Mouse (Mus musculus) adrenal gland, postnatal 4 days (tissue): ENCODE results near the gene Osgin1. TPM values are rescaled to one million over a fixed set of nuclear protein-coding genes. Genes with fewer than 3 reads are reported as not detected.

Experiments
- DNase-seq, 2 experiments: peaks; one replicate each; pipeline ENCODE4 v3.0.0; 2021 to 2022; ENCODE audit warnings: low spot score in 2 of 2, mixed read lengths in 2 of 2
- total RNA-seq, 2 experiments: library from RNA; stranded (reverse); gene quantifications; 2 replicates each; pipeline ENCODE4 v1.2.3; 2021

Gene Osgin1
- total RNA-seq, 2 experiments from 2014 or later = 46.6 to 90.7 TPM

DNA sequence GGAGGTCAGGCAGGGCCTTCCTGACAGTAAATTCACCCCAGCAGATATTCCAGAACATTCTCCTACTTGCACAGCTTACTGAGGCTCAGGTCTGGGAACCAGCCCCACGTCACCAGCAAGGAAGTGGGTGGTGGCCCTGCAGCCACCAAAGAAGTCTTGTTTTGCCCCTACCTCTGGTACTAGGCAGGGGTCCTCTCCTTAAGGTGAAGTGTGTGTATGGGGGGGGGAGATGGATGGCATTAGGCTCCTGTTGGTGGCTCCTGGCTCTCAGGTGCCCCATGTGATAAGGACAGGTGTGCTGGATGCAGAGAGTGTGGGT, 7.0 kb downstream of the Osgin1 start:
- no peak for DNase-seq

DNA sequence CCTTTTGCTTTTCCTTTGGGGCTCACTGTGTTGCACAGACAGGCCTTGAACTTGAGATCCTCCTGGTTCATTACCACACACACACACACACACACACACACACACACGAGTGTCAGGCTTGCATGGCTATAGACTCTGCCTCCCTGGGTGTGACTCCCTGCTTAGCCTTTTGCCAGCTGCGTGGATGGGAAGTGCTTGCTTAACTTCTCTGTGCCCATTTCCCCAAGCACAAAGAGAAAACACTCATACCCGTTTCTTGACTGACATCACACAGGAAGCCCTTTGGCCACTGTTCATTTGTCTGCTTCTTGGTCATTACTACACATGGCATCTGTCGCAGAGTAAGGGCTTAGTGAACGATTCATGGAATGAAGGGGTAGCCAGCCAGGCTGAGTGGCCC, 8.1 kb downstream of the Osgin1 start:
- DNase-seq = no peak

DNA sequence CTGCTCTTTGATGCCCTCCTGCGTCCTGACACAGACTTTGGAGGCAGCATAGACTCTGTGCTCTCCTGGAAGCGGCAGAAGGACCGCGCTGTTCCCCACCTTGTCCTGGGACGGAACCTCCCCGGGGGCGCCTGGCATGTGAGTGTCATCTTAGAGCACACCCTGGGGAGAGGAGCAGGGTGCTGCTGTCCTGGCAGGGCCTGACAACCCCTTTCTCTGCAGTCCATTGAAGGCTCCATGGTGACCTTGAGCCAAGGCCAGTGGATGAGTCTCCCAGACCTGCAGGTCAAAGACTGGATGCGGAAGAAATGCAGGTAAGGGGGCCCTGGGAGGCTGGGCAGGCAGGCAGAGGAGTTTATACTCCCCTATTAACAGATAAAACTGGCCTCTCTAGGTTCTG, 9.0 kb downstream of the Osgin1 start:
- no peak for DNase-seq

DNA sequence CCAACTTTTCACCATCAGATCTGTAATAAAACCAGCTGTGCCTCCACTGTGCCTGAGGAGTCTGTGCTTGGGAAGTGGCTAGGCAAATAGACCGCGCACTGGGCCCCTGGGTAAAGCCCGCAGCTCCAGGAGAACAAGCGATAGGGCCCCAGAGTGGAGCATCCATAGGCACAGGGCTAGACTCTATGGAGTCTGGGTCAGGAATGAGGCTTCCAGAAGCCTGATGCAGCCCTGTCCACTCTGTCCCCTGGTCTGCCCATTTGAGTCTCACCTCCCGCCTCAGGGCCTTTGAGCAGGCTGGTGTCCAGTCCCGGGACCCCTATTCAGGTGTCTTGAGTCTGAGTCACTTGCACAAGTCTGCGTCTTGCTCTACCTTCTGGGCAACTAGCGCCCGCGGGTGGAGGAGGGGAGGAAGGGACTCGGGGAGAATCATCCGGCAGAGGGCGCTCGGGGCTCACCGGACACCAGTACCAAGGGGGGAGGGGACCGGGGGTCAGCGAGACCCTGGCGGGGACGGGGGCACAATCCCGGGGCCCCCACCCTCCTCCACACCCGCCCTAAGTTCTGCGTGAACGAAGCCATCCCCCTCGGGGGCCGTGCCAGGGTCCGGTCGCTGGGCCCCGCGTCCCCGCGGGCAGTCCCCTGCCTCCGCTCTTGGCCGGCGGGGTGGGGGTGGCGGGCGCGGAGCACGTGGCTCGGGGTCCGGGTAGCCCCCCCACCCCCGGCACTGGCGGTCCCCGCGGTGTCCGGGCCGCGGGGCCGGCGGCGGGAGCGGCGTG, 12.5 kb downstream of the Osgin1 start, which contains the start of gene Necab2:
Gene Necab2, plus strand, starts transcription at position 509 of the 779 bp plus-strand sequence.
- peak; percentile 84 to 87 for DNase-seq

DNA sequence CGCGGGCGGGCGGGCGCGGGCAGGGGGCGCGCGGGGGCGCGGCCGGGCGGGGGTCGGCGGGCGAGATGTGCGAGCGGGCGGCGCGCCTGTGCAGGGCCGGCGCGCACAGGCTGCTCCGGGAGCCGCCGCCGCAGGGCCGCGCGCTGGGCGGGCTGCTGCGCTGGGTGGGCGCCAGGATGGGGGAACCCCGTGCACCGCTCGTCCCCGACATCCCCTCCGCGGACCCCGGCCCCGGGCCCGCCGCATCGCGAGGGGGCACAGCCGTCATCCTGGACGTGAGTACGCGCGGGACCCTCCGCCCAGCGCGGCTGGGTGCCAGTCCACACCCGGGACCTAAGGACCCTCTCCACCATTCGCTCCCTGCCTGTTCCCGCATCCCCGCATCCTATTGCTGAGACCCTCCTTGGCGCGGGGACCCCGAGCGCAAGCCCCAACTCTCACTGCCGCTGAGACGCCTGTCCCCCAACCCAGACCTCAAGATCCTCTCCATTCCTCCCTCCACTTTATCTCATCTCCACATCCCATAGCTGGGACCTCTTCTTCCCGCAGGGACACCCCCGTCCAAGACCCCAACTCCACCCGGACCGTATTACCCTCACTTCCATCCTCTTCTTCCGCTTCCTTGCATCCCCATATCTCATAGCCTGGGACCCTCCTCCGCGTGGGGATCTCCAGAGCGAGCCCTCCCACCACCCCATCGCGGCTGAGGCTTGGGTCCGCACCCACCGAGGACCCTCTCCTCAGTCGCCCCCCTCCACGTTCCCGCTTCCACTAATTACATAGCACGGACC, 13.3 kb downstream of the Osgin1 start:
- DNase-seq = no peak

DNA sequence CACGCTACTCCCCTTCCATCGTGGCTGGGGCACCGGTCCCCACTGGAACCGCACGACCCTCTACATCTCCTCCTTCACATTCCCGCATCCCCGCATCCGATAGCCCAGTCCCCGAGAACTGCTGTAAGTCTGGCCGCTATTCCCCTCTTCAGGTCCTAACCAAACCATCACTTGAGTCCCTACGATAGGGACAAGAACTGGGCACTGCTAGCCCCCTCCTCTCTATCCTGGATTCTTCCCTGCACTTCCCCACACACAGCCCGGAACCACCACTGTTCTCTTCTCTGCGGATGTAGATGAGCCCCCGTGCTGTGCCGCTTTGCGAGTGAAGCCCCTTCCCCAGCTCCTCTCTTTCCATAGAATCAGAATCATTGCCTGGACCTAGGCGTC, 13.9 kb downstream of the Osgin1 start:
- no peak for DNase-seq

DNA sequence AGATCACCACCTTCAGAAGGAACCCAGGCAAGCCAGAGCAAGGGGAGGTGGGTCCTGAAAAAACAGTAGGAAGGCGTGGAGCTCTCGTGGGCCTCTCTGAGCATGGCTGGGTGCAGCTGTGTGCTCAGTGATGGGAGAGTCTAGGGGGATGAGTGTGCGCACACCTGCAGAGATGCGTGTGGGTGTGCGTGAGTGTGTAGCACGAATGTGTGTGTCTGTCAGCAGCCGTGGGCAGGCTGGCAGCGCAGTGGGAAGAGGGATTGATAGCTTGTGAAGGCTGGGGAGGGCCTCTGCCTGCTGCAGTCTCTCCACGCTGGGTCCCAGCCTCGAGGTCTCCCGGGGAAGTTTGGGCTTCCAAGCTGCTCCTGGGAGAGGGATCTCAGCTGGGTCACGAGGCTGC, 15.7 kb downstream of the Osgin1 start:
- DNase-seq = no peak

DNA sequence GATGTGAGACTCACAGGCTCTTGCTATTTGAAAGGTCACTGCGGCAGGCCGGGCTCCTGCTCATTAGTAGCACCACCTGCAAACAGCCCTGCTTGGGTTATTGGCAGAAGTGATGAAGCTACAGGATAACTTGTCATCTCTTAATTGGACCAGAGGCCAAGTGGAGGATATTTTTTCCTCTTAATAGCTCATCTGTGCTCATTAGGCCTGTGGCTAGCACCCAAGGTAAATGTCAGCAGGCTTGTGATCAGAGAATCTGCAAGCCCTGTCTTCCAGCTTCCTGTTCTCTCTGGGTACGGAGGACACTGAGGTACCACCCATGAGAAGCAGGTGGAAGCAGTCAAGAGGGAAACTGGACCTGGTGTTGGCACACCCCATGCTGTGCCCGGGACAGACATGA, 17.2 kb downstream of the Osgin1 start:
- no peak for DNase-seq

DNA sequence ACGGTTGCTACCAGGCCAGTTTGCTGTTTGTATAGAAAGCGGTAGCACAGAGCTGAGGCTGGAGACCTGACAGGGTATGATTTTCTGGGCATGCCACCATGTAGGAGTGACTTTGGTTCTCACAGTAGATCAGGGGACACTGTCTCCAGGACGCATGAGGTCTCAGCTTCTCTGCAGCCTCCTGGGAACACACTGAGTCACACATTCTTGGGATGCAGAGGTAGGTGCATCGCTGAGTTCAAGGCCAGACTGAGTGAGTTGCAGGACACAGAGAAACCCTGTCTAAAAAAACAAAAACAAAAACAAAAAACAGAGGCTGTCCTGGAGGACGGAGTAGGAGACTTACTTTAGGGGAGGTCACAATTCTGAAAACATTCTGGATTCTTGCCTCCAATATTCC, 19.0 kb downstream of the Osgin1 start:
- DNase-seq = no peak

DNA sequence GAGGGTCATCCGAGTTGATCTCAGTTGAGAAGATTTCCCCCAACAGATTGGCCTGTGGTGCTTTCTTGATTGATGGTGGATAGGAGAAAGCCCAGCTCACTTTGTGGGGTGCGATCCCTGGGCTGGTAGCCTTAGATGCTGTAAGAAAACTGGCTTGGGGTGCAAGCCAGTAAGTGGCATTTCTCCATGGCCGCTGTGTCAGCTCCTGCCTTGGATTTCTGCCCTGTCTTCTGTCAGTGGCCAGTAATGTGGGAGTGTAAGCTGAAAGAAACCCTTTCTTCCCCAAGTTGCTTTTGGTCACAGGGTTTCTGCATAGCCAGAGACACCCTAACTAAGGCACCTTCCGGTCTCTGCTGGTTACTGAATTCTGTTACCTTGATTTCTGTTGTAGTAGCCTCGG, 22.1 kb downstream of the Osgin1 start:
- DNase-seq = no peak

DNA sequence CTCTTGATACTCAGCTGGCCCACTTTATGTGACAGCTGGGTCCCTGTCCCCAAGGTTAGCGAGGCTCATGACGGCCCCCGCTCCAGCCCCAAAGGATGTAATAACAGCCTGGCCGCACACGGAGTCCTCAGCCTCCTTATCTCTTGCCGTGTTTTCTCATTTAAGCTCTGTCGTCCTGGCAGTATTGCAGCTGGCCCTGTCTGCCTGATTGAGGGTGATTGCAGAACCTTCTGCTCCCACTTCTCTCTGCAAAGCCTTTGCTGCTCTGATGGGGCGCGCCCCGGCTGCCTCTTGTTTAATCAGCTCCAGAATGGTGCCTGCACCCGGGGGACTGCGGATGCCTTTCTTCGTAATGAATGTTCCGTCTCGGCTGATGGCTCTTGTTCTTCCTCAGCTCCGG, 25.8 kb downstream of the Osgin1 start:
- no peak for DNase-seq

DNA sequence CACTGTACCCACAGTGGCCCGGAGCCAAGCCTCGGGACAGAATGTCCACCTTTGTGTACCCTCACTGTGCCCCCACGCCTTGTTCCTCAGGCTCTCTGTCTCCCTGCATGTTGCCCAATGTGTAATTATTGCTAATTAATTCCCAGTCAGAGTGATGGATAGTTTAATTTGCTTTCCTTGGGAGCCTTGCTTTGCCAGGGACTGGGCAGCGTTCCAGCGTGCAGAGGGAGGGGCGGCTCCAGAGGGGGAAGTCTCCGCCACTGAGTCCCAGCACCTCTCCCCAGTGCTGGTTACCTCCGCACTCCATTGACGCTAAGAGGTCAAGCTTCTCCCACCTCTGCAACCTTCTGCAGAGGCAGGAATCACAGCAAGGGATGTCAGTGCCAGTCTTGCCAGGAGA, 27.4 kb downstream of the Osgin1 start:
- DNase-seq = no peak

DNA sequence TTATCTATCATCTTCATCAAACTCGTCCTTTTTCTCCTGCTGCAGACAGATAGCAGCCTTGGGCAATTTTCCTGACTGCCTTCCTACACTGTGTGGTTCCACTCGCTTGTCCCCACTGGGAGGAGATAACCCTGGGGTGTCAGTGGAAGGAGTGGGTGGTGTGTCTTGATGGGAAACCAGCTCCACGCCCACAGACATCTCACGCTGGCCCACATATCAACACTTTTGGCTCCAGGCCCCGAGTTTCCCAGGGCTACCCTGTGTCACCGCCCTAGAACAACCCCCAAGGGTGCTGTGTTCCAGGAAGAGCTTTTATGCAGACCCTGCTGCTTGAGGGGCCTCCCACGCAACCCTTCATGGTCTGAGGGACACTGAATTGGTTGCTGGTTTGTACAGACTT, 29.8 kb downstream of the Osgin1 start:
- no peak for DNase-seq

DNA sequence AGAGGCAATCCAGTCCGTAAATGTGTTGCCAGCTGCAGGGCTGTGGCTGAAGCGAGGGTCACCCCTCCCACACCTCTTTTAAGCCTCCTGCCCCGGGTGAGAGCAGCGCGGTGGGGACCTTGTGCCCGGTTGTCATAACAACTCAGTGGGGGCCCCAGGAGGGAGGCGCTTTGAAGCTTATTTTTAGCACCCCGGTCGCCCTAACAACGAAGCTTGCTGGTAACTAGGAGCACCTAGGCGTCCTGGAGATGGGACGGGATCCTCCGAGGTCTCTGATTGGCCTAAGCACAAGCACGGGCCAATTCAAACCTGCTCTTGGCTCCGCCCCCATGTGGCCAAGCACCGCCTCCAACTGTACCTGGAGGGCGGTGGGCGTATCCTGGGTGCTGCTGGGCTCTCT, 32.2 kb downstream of the Osgin1 start:
- no peak for DNase-seq

DNA sequence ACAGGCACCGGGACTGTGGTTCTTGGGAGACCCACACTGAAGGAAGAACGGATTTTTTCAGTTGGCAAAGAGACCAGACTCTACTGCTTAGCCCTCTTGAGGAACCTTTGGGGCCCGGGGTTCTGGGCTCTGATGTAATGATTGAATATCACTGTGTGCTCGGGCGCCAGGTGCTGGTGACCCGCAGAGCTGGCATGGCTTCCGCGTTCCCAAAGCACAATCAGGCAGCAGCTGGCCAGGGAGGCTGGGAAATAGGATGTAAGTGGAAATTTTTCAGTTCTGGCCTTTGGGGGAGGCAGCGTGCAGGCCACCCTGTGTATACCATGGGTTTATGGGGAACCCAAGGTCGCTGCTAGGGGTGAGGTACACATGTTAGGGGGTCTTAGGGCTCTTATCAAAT, 32.9 kb downstream of the Osgin1 start:
- DNase-seq = no peak

DNA sequence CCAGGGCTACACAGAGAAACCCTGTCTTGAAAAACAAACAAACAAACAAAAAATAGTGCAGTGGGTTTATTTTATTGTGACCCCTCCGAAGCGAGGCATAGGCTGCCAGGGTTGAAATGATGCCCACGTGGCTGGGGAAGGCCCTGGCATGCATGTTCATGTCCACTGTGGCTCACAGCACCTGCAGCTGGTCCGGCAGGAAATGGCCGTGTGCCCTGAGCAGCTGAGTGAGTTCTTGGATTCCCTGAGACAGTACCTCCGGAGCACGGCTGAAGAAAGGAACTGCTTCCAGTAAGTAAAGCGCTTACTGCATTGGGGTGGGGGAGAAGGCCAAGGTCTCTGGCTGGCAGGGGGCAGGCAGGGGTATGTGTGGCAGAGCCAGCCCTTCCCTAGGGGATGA, 34.2 kb downstream of the Osgin1 start:
- no peak for DNase-seq

DNA sequence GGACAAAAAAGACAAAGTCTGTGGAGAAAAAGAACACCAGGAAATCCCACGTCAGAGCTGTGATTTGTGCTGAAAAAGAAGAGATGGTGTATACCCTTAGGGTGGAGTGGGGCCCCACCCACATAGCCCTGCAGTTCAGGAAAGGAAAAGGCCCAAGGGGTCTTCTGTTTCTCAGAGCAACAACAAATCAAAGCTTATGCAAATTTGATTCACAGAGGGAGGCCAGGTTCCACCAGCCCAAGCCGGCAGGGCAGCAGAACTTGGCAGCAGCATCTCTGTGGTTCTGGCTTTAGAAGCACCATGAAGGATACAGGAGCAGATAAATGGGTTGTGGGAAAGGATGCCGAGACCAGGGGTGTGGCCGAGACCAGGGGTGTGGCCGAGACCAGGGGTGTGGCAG, 44.8 kb downstream of the Osgin1 start:
- no peak for DNase-seq

DNA sequence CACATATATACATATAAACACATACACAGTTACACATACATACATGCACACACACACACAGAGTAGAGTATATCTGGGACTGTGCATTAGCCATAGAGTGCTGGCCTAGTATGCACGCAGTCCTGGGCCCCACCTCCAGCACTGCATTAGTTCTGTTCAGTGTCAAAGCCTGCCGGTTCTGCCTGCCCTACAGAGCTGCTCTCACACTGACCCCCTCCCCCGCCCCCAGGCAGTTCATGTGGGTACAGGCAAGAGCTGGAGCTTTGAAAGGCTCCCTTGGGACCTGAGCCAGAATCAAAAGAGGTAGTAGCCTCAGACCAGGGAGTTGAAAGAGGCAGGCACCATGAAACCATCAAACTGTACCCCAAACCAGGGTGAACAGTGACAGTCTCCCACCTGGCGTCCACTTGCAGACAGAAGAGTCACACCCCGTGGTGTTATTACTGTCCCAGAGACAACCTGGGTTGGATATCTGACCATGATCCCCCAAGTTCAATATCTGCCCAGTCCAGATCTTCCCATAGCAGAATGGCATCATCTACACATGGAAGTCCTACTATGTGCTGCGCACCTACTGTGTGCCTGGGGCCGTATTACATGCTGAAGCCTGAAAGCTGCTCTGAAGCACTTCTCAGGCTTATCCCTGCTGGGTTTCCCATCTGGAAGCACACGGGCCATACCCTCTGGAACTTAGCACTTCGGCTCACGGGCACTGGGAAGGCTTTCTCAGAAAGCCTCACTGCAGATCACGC, 50.4 kb downstream of the Osgin1 start:
- no peak for DNase-seq

DNA sequence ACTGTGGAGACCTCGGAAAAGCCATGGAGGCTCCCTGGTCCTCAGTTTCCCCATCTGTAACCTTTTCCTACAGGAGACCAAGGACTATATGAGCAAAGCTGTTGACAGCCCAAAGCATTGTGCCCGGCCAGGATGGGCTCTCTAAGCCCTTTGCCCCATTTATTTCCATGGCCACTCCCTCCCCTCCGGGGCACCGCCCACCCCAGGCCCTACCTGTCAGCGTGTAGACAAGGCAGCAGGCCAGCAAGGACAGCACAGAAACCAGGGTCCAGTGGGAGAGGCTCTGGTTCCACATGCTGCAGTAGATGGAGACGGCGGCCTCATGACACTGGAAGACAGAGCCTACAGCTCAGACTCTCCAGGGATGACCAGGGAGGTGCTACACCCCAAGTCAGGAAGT, 53.2 kb downstream of the Osgin1 start:
- no peak for DNase-seq
